Mouse (Mus musculus): ENCODE measurements around the gene Slc16a13.
"Not testable (repeated sequence)": the region's sequence is repeated elsewhere in the genome, so short reads cannot be mapped to it uniquely, and the experiment has no call there.

Gene Slc16a13

DNA sequence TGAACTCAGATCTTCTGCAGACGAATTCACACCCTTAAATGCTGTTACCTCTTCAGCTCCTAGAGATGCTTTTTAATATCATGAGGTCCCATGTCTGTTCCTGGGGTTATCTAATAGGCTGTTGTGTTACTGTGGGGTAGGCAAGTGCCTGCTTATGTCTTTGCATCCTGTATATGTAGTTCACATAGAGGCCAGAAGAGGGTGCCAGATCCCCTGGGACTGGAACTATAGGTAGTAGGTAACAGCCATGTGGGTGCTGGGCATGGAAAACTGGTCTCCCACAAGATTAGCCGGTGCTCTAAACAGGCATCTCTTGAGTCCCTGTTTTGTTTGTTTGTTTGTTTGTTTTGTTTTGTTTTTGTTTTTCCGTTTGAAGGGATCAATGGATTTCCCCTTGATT, 49.0 kb downstream of the Slc16a13 start:
- peak; percentile 38 to 51 for DNase-seq (ENCODE audit: low spot score in 2 of 2)

DNA sequence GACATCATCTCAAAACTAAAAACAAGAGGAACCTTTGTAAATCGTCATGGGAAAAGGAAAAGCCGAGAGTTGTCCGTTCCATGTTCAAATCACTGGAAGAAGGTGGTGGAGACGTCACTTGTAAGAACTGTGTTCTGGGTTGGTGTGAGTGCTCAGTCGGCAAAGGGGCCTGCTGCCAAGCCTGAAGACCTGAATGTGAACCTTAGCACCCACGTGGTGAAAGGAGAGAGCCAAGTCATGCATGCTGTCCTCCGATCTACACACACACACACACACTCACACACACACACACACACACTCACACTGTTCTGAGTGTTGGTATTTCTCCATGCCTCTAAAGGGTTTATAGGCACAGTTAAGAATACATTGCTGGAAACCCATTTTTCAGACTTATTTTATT, 49.7 kb downstream of the Slc16a13 start:
- DNase-seq (ENCODE audit: low spot score in 2 of 2), result no peak

DNA sequence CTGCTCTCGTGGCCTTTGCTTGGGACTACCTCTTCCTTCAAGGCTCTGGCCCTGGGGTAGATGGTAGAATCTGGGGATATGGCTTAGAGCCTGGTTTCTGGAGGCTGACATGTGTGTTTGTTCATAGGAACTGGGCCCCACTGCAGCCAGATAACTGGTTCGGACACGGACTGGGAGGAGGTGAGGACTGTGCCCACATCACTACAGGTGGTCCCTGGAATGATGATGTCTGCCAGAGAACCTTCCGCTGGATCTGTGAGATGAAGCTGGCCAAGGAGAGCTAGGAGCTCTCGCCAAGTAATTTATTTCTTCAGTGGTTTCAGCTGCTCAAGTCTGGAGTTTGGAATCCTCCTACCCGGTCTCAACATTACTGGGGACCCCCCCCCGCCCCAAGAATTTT, 50.6 kb downstream of the Slc16a13 start:
- no peak for DNase-seq (ENCODE audit: low spot score in 2 of 2)

DNA sequence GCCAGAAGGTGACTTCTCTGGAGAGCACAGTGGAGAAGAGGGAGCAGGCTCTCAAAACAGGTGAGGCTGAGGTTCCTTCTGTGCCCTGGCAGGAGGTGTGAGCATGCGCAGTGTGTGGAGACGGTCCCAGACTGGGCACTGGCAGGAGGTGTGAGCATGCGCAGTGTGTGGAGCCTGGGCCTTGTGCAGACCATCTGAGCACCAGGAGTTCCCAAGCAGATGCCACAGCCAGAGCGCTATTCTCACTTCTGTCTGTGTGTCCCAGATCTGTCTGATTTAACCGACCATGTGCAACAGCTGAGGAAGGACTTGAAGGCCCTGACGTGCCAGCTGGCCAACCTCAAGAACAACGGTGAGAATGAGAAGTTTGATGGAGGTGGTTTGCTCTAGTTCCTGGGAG, 51.4 kb downstream of the Slc16a13 start:
- not testable (repeated sequence) for DNase-seq (ENCODE audit: low spot score in 2 of 2)

DNA sequence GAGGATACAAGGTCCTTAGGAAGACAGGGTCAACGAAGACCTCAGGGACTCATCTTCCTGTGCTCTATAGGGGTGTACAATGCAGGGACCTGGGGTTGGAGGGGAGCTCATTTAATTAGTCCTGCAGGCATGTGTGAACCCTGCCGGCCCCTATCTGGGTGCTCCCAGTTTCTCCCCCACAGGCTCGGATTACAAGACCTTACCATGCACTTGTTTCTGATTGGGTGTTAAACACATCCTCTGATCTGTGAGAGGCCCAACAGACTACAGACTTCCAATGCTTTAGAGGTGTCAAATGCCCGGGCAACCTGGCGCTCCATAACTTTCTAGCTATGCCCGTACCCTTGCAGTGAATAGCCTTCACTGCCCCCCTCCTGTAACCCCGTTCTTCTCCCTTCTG, 52.7 kb downstream of the Slc16a13 start:
- no peak for DNase-seq (ENCODE audit: low spot score in 2 of 2)

Measured in natural killer cell, adult 2 months (primary cell).